Mouse (Mus musculus): ENCODE measurements around the gene Xntrpc. TPM values are rescaled to one million over a fixed set of nuclear protein-coding genes. Genes with fewer than 3 reads are reported as not detected.

Gene Xntrpc
- polyA plus RNA-seq, 1 experiment from 2014 or later: 1.8 TPM

DNA sequence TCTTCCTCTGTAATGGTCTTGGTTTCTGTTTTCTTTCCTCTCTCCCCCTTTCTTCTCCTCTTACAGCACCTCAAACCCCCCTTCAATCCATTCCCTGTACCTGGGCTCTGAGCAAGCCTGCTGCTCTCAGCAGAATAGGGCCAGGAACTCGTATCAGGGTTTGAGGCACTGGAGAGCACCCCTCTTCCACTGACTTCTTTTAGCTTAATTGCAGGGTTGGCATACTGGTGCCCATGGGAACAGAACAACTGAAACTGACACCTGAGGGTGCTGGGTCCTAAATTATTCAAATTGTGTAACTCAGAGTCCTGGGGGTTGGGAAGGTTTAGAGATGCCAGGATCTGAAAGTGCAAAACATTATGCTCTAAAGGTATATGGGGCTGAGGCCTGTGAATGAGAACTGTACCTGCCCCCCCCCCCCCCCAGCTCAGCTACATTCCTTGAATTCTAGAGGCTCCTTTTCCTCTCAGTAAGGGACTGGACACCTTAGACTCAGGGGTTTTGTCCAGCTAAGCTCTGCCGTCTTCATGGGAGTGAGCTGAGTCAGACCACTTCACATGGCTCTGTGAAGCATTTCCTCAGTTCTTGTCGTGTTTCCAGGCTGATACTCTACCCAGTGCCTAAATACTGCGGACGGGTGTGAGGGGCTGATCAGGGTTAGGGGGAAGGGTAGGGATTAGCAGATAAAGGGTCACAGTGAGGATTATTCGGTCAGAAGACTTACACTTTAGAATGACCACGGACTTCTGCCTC lies 51.2 kb downstream of the Xntrpc start, which contains the start of gene Chrna10:
TSS of gene Chrna10 (minus strand) at position 250 of the 753 bp plus-strand sequence.
- DNase-seq (ENCODE audit: low spot score): no peak
- Histone ChIP-seq H3K27me3 (ENCODE audit: low read depth, poor library complexity, severe bottlenecking) (no peaks in the 10 kb centered on the region), H3K4me1 (no peaks in the 10 kb centered on the region), H3K4me3 (no peak within 1 kb of the TSS), H3K27ac (no peak within 1 kb of the TSS), H3K9me3 (replicated peaks) (no peaks in the 10 kb centered on the region), H3K36me3 (peaks cover 37% of the 10 kb centered on the region)
- 55% methylated on average over 7 of the region's 7 CpGs for WGBS

DNA sequence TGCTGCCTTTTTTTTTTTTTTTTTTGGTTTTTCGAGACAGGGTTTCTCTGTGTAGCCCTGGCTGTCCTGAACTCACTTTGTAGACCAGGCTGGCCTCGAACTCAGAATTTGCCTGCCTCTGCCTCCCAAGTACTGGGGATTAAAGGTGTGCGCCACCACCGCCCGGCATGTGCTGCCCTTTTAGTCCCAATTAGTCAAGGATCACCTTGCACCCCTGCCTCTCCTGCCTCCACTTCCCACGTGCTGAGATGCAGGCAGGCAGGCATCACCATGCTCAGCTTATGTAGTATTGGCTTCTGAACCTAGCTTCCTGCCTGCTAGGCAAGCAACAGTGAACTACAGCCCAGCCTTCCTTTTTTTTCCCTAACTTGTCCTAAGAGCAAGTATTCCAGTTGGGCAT lies 51.9 kb downstream of the Xntrpc start:
- 77% methylated on average over 6 of the region's 6 CpGs for WGBS
- no peaks in the 10 kb centered on the region for H3K27me3 ChIP-seq (ENCODE audit: low read depth, poor library complexity, severe bottlenecking)
- no peaks in the 10 kb centered on the region for H3K9me3 ChIP-seq (replicated peaks)
- peaks cover 43% of the 10 kb centered on the region for H3K36me3 ChIP-seq
- no peaks in the 10 kb centered on the region for H3K4me1 ChIP-seq
- no peak overlapping the region for H3K27ac ChIP-seq
- no peak overlapping the region for H3K4me3 ChIP-seq
- DNase-seq (ENCODE audit: low spot score): no peak

DNA sequence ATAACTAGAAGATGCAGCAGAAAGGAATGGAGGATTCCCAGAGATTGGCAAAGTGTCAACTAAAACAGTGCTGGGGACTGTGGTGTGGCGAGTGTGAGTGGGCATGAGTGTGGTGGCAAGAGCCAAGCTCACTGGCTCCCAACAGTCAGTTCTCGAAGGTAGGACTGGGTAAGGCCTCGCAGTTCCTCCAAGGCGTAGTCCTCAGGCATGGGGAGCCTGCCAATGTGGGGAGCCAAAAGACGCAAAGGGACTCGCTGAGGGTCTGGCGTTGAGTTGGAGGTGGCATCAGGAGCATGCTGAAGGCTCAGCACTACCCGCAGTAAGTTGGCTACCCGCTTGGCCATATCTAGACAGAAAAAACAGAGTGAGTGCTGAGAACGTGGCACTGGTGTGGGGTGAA lies 54.8 kb downstream of the Xntrpc start:
- DNase-seq (ENCODE audit: low spot score): no peak
- WGBS: 96% methylated on average over 10 of the region's 10 CpGs
- Histone ChIP-seq H3K27me3 (ENCODE audit: low read depth, poor library complexity, severe bottlenecking) (no peaks in the 10 kb centered on the region), H3K9me3 (replicated peaks) (no peaks in the 10 kb centered on the region), H3K27ac (no peak overlapping the region), H3K36me3 (peaks cover 72% of the 10 kb centered on the region), H3K4me1 (no peaks in the 10 kb centered on the region), H3K4me3 (no peak overlapping the region)

DNA sequence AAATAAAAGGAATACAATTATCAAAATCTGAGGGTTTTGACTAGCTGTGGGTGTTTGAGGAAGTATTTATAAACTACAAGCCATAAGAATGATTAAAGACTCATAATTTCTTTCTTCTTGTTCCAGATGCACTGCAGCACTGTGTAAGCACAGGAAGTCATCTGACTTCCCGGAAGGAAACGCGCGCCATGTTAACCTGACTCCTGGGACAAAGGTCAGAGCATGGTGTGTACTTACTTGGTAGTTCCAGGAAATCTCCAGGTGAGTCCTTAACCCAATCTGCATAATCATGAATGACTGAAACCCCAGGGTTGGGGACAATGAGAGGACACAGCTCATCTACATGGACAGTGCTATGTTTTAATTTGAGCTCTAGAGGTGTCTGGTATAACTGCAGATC lies 66.9 kb downstream of the Xntrpc start:
- no peaks in the 10 kb centered on the region for H3K9me3 ChIP-seq (replicated peaks)
- no peak overlapping the region for H3K4me3 ChIP-seq
- no peak overlapping the region for H3K27ac ChIP-seq
- peaks cover 96% of the 10 kb centered on the region for H3K36me3 ChIP-seq
- H3K27me3 ChIP-seq (ENCODE audit: low read depth, poor library complexity, severe bottlenecking): no peaks in the 10 kb centered on the region
- H3K4me1 ChIP-seq: no peaks in the 10 kb centered on the region
- WGBS: 89% methylated on average over 4 of the region's 4 CpGs
- no peak for DNase-seq (ENCODE audit: low spot score)

DNA sequence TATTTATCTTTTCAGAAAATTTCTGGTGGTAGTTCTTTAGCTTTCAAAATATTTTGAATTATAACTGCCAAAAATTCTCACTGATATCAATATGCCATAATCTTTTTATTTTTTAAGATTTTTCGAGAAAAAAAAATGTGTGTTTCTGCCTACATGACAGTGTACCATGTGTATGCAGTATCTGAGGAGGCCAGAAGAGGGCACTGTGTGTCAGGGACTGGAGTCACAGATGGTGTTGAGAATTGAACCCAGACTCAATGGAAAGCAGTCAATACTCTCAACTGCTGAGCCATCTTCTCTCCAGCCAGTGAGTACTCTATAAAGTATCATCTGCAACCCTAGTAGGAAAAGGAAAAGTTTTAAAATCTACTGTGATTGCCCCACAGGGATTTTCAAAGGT lies 72.0 kb downstream of the Xntrpc start:
- H3K4me1 ChIP-seq: no peaks in the 10 kb centered on the region
- no peaks in the 10 kb centered on the region for H3K27me3 ChIP-seq (ENCODE audit: low read depth, poor library complexity, severe bottlenecking)
- H3K36me3 ChIP-seq: peaks cover 98% of the 10 kb centered on the region
- H3K9me3 ChIP-seq (replicated peaks): no peaks in the 10 kb centered on the region
- H3K27ac ChIP-seq: no peak overlapping the region
- 87% methylated on average over 1 of the region's 1 CpGs for WGBS
- peak; percentile 59 for DNase-seq (ENCODE audit: low spot score)
- no peak overlapping the region for H3K4me3 ChIP-seq

DNA sequence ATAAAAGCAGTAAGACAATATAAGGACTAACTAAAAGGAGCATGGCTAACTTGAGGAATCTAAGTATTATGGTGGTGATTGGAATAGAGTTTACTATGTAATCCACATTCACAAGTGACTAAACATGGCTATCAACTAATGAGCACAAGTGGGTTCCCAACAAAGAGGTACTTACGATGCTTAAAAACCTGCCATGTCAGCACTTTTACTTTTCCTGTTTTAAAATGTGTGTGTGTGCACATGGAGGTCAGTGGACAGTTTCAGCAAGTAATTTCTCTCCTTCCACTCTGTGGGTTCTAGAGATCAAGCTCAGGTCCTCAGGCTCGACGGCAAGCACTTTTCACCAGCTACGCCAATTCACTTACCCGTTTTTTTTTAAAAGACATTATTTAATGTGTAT lies 72.4 kb downstream of the Xntrpc start:
- Histone ChIP-seq H3K4me1 (no peaks in the 10 kb centered on the region), H3K4me3 (no peak overlapping the region), H3K27me3 (ENCODE audit: low read depth, poor library complexity, severe bottlenecking) (no peaks in the 10 kb centered on the region), H3K9me3 (replicated peaks) (no peaks in the 10 kb centered on the region), H3K27ac (no peak overlapping the region), H3K36me3 (peaks cover 96% of the 10 kb centered on the region)
- no peak for DNase-seq (ENCODE audit: low spot score)
- WGBS: 96% methylated on average over 5 of the region's 5 CpGs

Other genes with a start within 250 kb of the Xntrpc start
- 0.11 TPM in 1 of 2 replicates, not detected in the other for gene Phox2a, start 247.4 kb upstream of the Xntrpc start, polyA plus RNA-seq (2016; fragmentation: Nextera tagmentation; extraction: Ambion mirVana)
- gene Inppl1, start 227.5 kb upstream of the Xntrpc start, polyA plus RNA-seq (2016; fragmentation: Nextera tagmentation; extraction: Ambion mirVana): 41.6 and 57.8 TPM in 2 replicates
- gene Folr2, start 208.5 kb upstream of the Xntrpc start, polyA plus RNA-seq (2016; fragmentation: Nextera tagmentation; extraction: Ambion mirVana): 0.21 TPM in 1 of 2 replicates, not detected in the other
- gene Anapc15, start 202.0 kb upstream of the Xntrpc start, polyA plus RNA-seq (2016; fragmentation: Nextera tagmentation; extraction: Ambion mirVana): 115 and 120 TPM in 2 replicates
- gene Folr1, start 194.9 kb upstream of the Xntrpc start, polyA plus RNA-seq (2016; fragmentation: Nextera tagmentation; extraction: Ambion mirVana): not detected in 2 replicates
- 180 and 181 TPM in 2 replicates for gene Lamtor1, start 159.8 kb upstream of the Xntrpc start, polyA plus RNA-seq (2016; fragmentation: Nextera tagmentation; extraction: Ambion mirVana)
- gene Tomt, start 159.4 kb upstream of the Xntrpc start, polyA plus RNA-seq (2016; fragmentation: Nextera tagmentation; extraction: Ambion mirVana): 0.73 and 0.94 TPM in 2 replicates
- gene Lrrc51, start 131.8 kb upstream of the Xntrpc start, polyA plus RNA-seq (2016; fragmentation: Nextera tagmentation; extraction: Ambion mirVana): 9.4 and 11.2 TPM in 2 replicates
- gene Numa1, start 131.6 kb upstream of the Xntrpc start, polyA plus RNA-seq (2016; fragmentation: Nextera tagmentation; extraction: Ambion mirVana): 108 and 130 TPM in 2 replicates
- gene Il18bp, start 47.0 kb upstream of the Xntrpc start, polyA plus RNA-seq (2016; fragmentation: Nextera tagmentation; extraction: Ambion mirVana): 2.3 and 3.4 TPM in 2 replicates
- gene Rnf121, start 244 bp upstream of the Xntrpc start, polyA plus RNA-seq (2016; fragmentation: Nextera tagmentation; extraction: Ambion mirVana): 29.3 and 31.0 TPM in 2 replicates
- gene Xndc1, start 202 bp upstream of the Xntrpc start, polyA plus RNA-seq (2016; fragmentation: Nextera tagmentation; extraction: Ambion mirVana): 39.7 and 51.5 TPM in 2 replicates
- gene Trpc2, start 17.4 kb downstream of the Xntrpc start, polyA plus RNA-seq (2016; fragmentation: Nextera tagmentation; extraction: Ambion mirVana): not detected in 2 replicates
- gene Art1, start 36.0 kb downstream of the Xntrpc start, polyA plus RNA-seq (2016; fragmentation: Nextera tagmentation; extraction: Ambion mirVana): 0.50 and 0.85 TPM in 2 replicates
- gene Art5, start 43.8 kb downstream of the Xntrpc start, polyA plus RNA-seq (2016; fragmentation: Nextera tagmentation; extraction: Ambion mirVana): 4.3 and 5.8 TPM in 2 replicates
- 0.14 TPM in 1 of 2 replicates, not detected in the other for gene Chrna10, start 51.1 kb downstream of the Xntrpc start, polyA plus RNA-seq (2016; fragmentation: Nextera tagmentation; extraction: Ambion mirVana)
- gene Nup98, start 144.5 kb downstream of the Xntrpc start, polyA plus RNA-seq (2016; fragmentation: Nextera tagmentation; extraction: Ambion mirVana): 45.5 and 49.7 TPM in 2 replicates
- 59.6 and 68.5 TPM in 2 replicates for gene Pgap2, start 144.5 kb downstream of the Xntrpc start, polyA plus RNA-seq (2016; fragmentation: Nextera tagmentation; extraction: Ambion mirVana)
- 52.5 and 55.4 TPM in 2 replicates for gene Rhog, start 190.3 kb downstream of the Xntrpc start, polyA plus RNA-seq (2016; fragmentation: Nextera tagmentation; extraction: Ambion mirVana)
- 10.7 and 14.5 TPM in 2 replicates for gene Stim1, start 202.1 kb downstream of the Xntrpc start, polyA plus RNA-seq (2016; fragmentation: Nextera tagmentation; extraction: Ambion mirVana)

Data from limb, embryonic 10.5 days (tissue).